Mouse (Mus musculus) CH12.LX (cell line): ENCODE measurements around the gene 9130019O22Rik. TPM values are rescaled to one million over a fixed set of nuclear protein-coding genes. Genes with fewer than 3 reads are reported as not detected.

Experiments used
- DNase-seq: peaks from one replicate; pipeline ENCODE4 v3.0.0-alpha.2; 2013; ENCODE audit errors: extremely low read depth
- H3K27ac ChIP-seq: 2 replicates; pipeline ENCODE4 v1.5.1; 2012; ENCODE audit warnings: low read depth, mild to moderate bottlenecking, control low read depth, moderate library complexity; ENCODE audit not compliant: insufficient read depth
- H3K27me3 ChIP-seq: replicated peaks from 2 replicates; pipeline ENCODE3; 2012; ENCODE audit warnings: inconsistent platforms
- H3K36me3 ChIP-seq, 2 experiments: replicated peaks in 1 of 2; 2 replicates each; pipeline versions ENCODE3 to v1.6.1; 2012; ENCODE audit warnings: inconsistent platforms in 1 of 2, low read length in 1 of 2, mild to moderate bottlenecking in 1 of 2, mixed read lengths in 1 of 2, moderate library complexity in 1 of 2; ENCODE audit not compliant: control insufficient read depth in 1 of 2, insufficient read depth in 1 of 2
- H3K4me1 ChIP-seq, 2 experiments: 2 replicates each; pipeline ENCODE4 v1.6.1; 2012; ENCODE audit warnings: inconsistent platforms in 1 of 2, moderate library complexity in 1 of 2; ENCODE audit not compliant: insufficient read depth in 2 of 2, control insufficient read depth in 1 of 2
- H3K4me2 ChIP-seq: 2 replicates; pipeline ENCODE4 v1.6.1; 2012; ENCODE audit warnings: low read depth, mild to moderate bottlenecking, control low read depth; ENCODE audit not compliant: poor library complexity, insufficient read depth, severe bottlenecking
- H3K4me3 ChIP-seq, 3 experiments: fragments of 150-350 bp in 1 of 3; sonication (generic) in 1 of 3; replicated peaks in 1 of 3; 2 replicates each; pipeline versions ENCODE3 to v1.5.1; 2011 to 2012; ENCODE audit warnings: low read depth in 2 of 3, low read length in 2 of 3, mild to moderate bottlenecking in 2 of 3, moderate library complexity in 2 of 3, control low read depth in 1 of 3, improper control_type of control experiment in 1 of 3, inconsistent platforms in 1 of 3, mixed read lengths in 1 of 3; ENCODE audit not compliant: poor library complexity in 1 of 3
- H3K79me2 ChIP-seq: replicated peaks from 2 replicates; pipeline ENCODE4 v1.6.1; 2012; ENCODE audit warnings: mild to moderate bottlenecking, moderate library complexity; ENCODE audit not compliant: control insufficient read depth, poor library complexity, insufficient read depth, severe bottlenecking; ENCODE audit errors: extremely low read depth
- H3K9ac ChIP-seq: 2 replicates; pipeline ENCODE4 v1.6.1; 2012; ENCODE audit warnings: low read depth, mild to moderate bottlenecking, control low read depth, moderate library complexity; ENCODE audit not compliant: insufficient read depth
- H3K9me3 ChIP-seq: replicated peaks from 2 replicates; pipeline ENCODE3; 2012; ENCODE audit warnings: low read length, inconsistent platforms, mixed read lengths
- CTCF ChIP-seq, 2 experiments: IDR thresholded peaks in 1 of 2; conservative IDR thresholded peaks in 1 of 2; 2 replicates each; pipeline ENCODE4 v1.5.1; 2011 to 2012; ENCODE audit warnings: low read depth in 2 of 2, low read length in 2 of 2, improper control_type of control experiment in 1 of 2, inconsistent platforms in 1 of 2, mild to moderate bottlenecking in 1 of 2, moderate library complexity in 1 of 2
- E2F4 ChIP-seq: IDR thresholded peaks from 2 replicates; pipeline ENCODE4 v1.6.1; 2011; ENCODE audit warnings: low read depth, low read length, improper control_type of control experiment; ENCODE audit not compliant: insufficient replicate concordance
- EP300 ChIP-seq: IDR thresholded peaks from 2 replicates; pipeline ENCODE4 v1.6.1; 2011; ENCODE audit warnings: low read length, improper control_type of control experiment
- ETS1 ChIP-seq: conservative IDR thresholded peaks from 2 replicates; pipeline ENCODE4 v1.6.1; 2012; ENCODE audit warnings: low read depth, mild to moderate bottlenecking, inconsistent platforms, low read length, improper control_type of control experiment, moderate library complexity
- GABPA ChIP-seq: IDR thresholded peaks from 2 replicates; pipeline ENCODE4 v1.6.1; 2012; ENCODE audit warnings: low read depth, low read length, improper control_type of control experiment, inconsistent platforms; ENCODE audit not compliant: insufficient replicate concordance
- JUN ChIP-seq: IDR thresholded peaks from 2 replicates; pipeline ENCODE4 v1.6.1; 2011; ENCODE audit warnings: low read depth, mild to moderate bottlenecking, low read length, improper control_type of control experiment, moderate library complexity; ENCODE audit not compliant: insufficient read depth
- MAX ChIP-seq: IDR thresholded peaks from 2 replicates; pipeline ENCODE4 v1.6.1; 2011; ENCODE audit warnings: low read length, improper control_type of control experiment
- MAZ ChIP-seq: IDR thresholded peaks from 2 replicates; pipeline ENCODE4 v1.6.1; 2012; ENCODE audit warnings: low read depth, mild to moderate bottlenecking, inconsistent platforms, low read length, improper control_type of control experiment, moderate library complexity
- MXI1 ChIP-seq: IDR thresholded peaks from 2 replicates; pipeline ENCODE4 v1.6.1; 2011; ENCODE audit warnings: mild to moderate bottlenecking, low read depth, low read length, improper control_type of control experiment
- NELFE ChIP-seq: IDR thresholded peaks from 2 replicates; pipeline ENCODE4 v1.6.1; 2011; ENCODE audit warnings: low read depth, low read length, improper control_type of control experiment
- POLR2A ChIP-seq: IDR thresholded peaks from 2 replicates; pipeline ENCODE4 v1.6.1; 2011; ENCODE audit warnings: low read depth, mild to moderate bottlenecking, improper control_type of control experiment, low read length
- RCOR1 ChIP-seq: conservative IDR thresholded peaks from 2 replicates; pipeline ENCODE4 v1.6.1; 2012; ENCODE audit warnings: low read depth, mild to moderate bottlenecking, inconsistent platforms, low read length, improper control_type of control experiment
- TBP ChIP-seq: conservative IDR thresholded peaks from 2 replicates; pipeline ENCODE4 v1.6.1; 2011; ENCODE audit warnings: low read depth, low read length, improper control_type of control experiment
- UBTF ChIP-seq: IDR thresholded peaks from 2 replicates; pipeline ENCODE4 v1.6.1; 2012; ENCODE audit warnings: low read depth, mild to moderate bottlenecking, inconsistent platforms, low read length, improper control_type of control experiment, moderate library complexity
- USF1 ChIP-seq: IDR thresholded peaks from 2 replicates; pipeline ENCODE4 v1.6.1; 2014; ENCODE audit warnings: low read depth, mild to moderate bottlenecking, inconsistent platforms, low read length, improper control_type of control experiment
- USF2 ChIP-seq: conservative IDR thresholded peaks from 2 replicates; pipeline ENCODE4 v1.6.1; 2011; ENCODE audit warnings: low read depth, low read length, improper control_type of control experiment
- ZC3H11A ChIP-seq: IDR thresholded peaks from 2 replicates; pipeline ENCODE4 v1.6.1; 2012; ENCODE audit warnings: low read depth, mild to moderate bottlenecking, inconsistent platforms, low read length, improper control_type of control experiment
- ZKSCAN1 ChIP-seq: IDR thresholded peaks from 2 replicates; pipeline ENCODE4 v1.6.1; 2012; ENCODE audit warnings: low read depth, inconsistent platforms, low read length, improper control_type of control experiment, borderline replicate concordance
- ZMIZ1 ChIP-seq: IDR thresholded peaks from 2 replicates; pipeline ENCODE4 v1.6.1; 2012; ENCODE audit warnings: low read depth, mild to moderate bottlenecking, inconsistent platforms, low read length, improper control_type of control experiment
- ZNF384 ChIP-seq: IDR thresholded peaks from 2 replicates; pipeline ENCODE4 v1.6.1; 2012; ENCODE audit warnings: low read depth, low read length, improper control_type of control experiment, inconsistent platforms
- dilution Hi-C: fragments of 300-500 bp; cut with MboI; formaldehyde crosslinking; loops from 2 replicates; pipeline ENCODE4 v1.14.3; 2020; ENCODE audit warnings: low sequenced_read_pairs; ENCODE audit not compliant: extremely low pct_unique_long_range_greater_than_20kb, extremely low pct_ligation_motif_present
- in situ Hi-C: fragments of 300-500 bp; cut with MboI; formaldehyde crosslinking; loops from 3 replicates; pipeline ENCODE4 v1.14.3; 2019; ENCODE audit warnings: low sequenced_read_pairs, low pct_ligation_motif_present, low pct_unique_long_range_greater_than_20kb, mixed read lengths
- polyA plus RNA-seq: library from polyadenylated mRNA; unstranded; fragments of >175 nt; gene quantifications from 2 replicates; pipeline ENCODE4 v1.2.1, GENCODE M21; 2012; ENCODE audit warnings: low read depth; ENCODE audit not compliant: insufficient read length
- total RNA-seq, 2 experiments: library from RNA; depleted of rRNA; stranded (reverse); fragments of 300-350 nt in 1 of 2; fragments of >200 nt in 1 of 2; gene quantifications; 2 replicates each; pipeline ENCODE4 v1.2.3; 2012 to 2014

Gene 9130019O22Rik
- total and polyA plus RNA-seq, 3 experiments, result 3.3 to 4.2 (median 4.0) TPM

GRCm38 (mm10) chr7:127366249-127366648 lies 20.7 kb downstream of the 9130019O22Rik start:
- H3K9me3 ChIP-seq, result no peaks in the 10 kb centered on the region
- no peaks in the 10 kb centered on the region for H3K79me2 ChIP-seq
- H3K36me3 ChIP-seq, result no peaks in the 10 kb centered on the region
- no peak overlapping the region for H3K4me3 ChIP-seq
- no peak for DNase-seq
- no peaks in the 10 kb centered on the region; a peak in 1 of 4 replicates for H3K4me1 ChIP-seq
- peaks cover 4% of the 10 kb centered on the region for H3K27me3 ChIP-seq
- no peak overlapping the region for H3K27ac ChIP-seq
- TF ChIP-seq NELFE (no peak), MAX (no peak), TBP (no peak)
- no peak overlapping the region for H3K9ac ChIP-seq
- H3K4me2 ChIP-seq, result no peak overlapping the region
- in situ Hi-C loops, result loop anchor here (25.0 kb wide), 1 partner anchor 396 kb away; the partner anchor contains the start of gene Orai3
- dilution Hi-C loops, result no loop called here

- no peak overlapping the region for H3K4me3 ChIP-seq
- DNase-seq, result no peak
- H3K9me3 ChIP-seq, result no peaks in the 10 kb centered on the region
- TF ChIP-seq USF1, result no peak
- no peak for TF ChIP-seq ZC3H11A
- TF ChIP-seq ZNF384, result no peak
- TF ChIP-seq CTCF (conservative IDR thresholded peaks at IDR 0.05 in 1 of 2, IDR thresholded peaks at IDR 0.05 in 1 of 2; ENCODE audit: low read depth in 2 of 2, low read length in 2 of 2), result no peak
- no peak for TF ChIP-seq JUN
- no peak for TF ChIP-seq MXI1
- no peak for TF ChIP-seq GABPA
- TF ChIP-seq ETS1, result no peak
- TF ChIP-seq ZMIZ1, result no peak
- TF ChIP-seq E2F4, result no peak
- TF ChIP-seq EP300, result no peak
- no peak for TF ChIP-seq POLR2A
- no peak for TF ChIP-seq ZKSCAN1
- no peak for TF ChIP-seq UBTF
- no peak for TF ChIP-seq USF2
- TF ChIP-seq RCOR1, result no peak
- TF ChIP-seq MAZ, result no peak
- TF ChIP-seq, all 38 proteins: peak for 0
- Histone ChIP-seq H3K27ac (no peak overlapping the region), H3K79me2 (no peaks in the 10 kb centered on the region), H3K36me3 (no peaks in the 10 kb centered on the region), H3K27me3 (peaks cover 9% of the 10 kb centered on the region), H3K4me2 (no peak overlapping the region), H3K9ac (no peak overlapping the region), H3K4me1 (no peaks in the 10 kb centered on the region; a peak in 1 of 4 replicates)
- dilution Hi-C loops, result no loop called here
- in situ Hi-C loops, result loop anchor here (5.0 to 25.0 kb wide), 2 partner anchors 113 to 398 kb away; partner anchors contain the start of genes Fbrs and Orai3
Observed at GRCm38 (mm10) chr7:127364166-127364565, 22.8 kb downstream of the 9130019O22Rik start.
